Mouse (Mus musculus) urinary bladder, adult 18-20 months (tissue): ENCODE data around the gene Kcnh6.
"Not testable (repeated sequence)": the region's sequence is repeated elsewhere in the genome, so short reads cannot be mapped to it uniquely, and the experiment has no call there.

ENCODE experiments used
- DNase-seq, 2 experiments: peaks; one replicate each; pipeline ENCODE4 v3.0.0; 2022; ENCODE audit warnings: low spot score in 2 of 2, mixed read lengths in 2 of 2

Kcnh6 gene

DNA sequence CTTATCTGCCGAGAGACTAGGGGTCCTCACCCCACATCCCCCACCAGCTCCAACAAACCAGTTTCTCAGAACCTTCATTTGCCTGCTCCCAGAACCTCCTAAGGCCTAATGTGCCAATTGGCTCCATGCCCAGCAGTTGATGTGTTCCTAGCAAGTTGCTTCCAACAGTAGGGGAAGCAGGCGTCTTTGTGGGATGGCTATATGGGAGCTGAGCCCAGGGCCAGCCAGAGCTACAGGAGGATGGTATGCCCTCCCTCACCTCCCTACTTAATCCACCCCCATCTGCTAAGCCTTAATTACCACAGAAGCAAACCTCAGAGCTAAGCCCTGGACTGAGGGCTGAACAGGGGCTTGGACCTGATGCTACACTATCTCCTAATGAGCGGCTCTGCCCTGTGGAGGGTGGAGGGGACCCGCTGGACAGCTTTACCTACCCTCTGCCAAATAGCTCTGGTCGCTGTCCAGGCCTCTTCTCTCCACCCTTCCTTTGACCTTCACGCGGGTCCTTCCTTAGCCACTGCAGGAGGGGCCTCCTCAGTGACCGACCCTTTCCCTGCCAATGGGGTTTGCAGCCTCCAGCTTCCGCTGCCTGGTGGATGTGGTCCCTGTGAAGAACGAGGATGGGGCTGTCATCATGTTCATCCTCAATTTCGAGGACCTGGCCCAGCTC, 5.8 kb downstream of the Kcnh6 start:
- no peak for DNase-seq

GRCm38 (mm10) chr11:106016440-106016839, 8.5 kb downstream of the Kcnh6 start:
- DNase-seq: no peak

- DNase-seq: no peak
Measured at GRCm38 (mm10) chr11:106020051-106020763, 12.3 kb downstream of the Kcnh6 start.

GRCm38 (mm10) chr11:106025774-106026173, 17.9 kb downstream of the Kcnh6 start:
- DNase-seq: no peak

DNA sequence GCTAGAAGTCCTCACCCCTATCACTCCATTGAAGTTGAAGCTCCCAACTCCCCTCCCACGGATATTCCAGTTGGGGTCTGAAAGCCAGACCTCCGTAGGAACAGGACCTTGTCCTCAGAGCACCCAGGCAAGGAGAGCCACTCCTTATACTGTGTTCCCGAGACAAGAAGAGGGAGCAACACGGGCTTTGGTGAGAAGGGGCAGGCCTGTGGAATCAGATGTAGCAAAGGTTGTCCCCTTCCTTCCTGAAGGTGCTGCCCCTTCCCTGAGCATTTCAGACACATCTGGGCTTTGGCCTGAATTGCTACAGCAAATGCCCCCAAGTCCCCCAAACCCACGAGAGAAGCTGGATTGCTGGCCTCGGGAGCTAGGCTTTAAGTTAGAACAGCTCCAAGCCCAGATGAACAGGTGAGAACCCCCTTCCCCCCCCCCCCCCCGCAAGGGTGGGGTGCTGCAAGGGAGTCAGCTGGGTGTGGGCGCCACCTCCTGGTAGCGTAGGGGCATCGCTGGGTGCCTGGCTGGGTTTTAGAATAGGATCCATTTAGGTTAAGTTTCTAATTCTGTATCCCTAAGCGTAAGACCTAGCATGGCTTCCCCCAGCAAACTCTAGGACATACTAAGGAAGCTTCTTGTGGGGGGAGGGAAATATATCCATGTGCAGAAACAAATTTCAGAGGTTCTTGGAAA, 18.7 kb downstream of the Kcnh6 start:
- DNase-seq: peak in 1 of 2 experiments; percentile 28

DNA sequence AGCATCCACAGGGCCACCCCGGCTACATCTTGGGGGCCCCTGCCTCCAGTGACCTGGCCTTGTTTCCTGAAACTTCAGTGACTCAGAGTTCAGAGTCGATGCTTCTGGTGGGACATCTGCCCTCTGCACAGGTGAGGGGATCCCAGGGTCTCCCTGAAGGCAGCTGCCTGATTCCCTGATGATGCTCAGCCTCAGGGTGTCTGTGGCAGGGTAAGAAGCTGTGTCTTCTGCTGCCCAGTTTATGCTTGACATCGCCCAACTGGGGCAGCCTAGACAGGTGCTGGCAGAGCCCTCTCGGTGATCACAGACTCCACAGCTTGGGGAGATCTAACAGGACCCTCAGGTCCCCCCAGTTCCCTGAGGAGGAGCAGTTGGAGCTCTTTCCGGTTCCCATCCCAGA, 19.7 kb downstream of the Kcnh6 start:
- DNase-seq: no peak

DNA sequence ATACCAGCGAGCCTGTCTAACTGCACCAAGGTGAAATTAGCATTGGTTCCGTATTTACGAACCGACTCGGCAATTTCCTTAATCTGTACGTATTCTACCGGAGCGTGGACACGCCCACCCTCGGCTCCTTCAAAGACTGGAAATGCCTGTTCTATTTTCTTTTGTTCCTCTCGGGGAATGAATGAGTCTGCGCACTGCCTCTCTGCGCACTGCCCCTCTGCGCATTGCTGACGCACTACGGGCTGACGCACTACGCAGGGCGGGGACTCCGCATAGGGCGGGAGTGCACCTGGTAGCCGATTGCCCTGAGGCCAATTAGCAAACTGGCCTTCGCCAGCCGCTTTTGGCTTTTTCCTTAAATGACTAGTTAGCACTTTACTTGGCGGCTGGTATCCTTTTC, 24.1 kb downstream of the Kcnh6 start:
- not testable (repeated sequence) for DNase-seq

- no peak for DNase-seq
Measured at GRCm38 (mm10) chr11:106033491-106033919, 25.6 kb downstream of the Kcnh6 start.

DNA sequence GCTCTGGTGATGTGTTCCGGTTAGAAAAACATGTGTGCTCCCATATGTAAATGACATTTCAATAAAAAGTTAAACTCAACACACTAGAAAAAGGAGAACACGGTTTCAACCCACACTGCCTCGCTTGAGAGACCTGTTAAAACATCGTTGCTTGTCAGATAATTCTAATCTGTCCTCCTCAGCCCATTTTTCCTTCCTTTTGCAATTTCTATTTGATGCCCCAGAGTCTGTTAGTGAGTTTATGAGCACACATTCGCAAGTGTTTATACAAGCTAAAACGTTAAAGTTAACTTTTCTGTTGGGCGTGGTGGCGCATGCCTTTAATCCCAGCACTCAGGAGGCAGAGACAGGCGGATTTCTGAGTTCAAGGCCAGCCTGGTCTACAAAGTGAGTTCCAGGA, 27.1 kb downstream of the Kcnh6 start:
- DNase-seq: no peak

- DNase-seq: peak; percentile 94 to 95
Measured at GRCm38 (mm10) chr11:106036548-106037417, 28.9 kb downstream of the Kcnh6 start, which contains the start of gene Dcaf7. Dcaf7 (plus strand) TSS chr11:106036872.

DNA sequence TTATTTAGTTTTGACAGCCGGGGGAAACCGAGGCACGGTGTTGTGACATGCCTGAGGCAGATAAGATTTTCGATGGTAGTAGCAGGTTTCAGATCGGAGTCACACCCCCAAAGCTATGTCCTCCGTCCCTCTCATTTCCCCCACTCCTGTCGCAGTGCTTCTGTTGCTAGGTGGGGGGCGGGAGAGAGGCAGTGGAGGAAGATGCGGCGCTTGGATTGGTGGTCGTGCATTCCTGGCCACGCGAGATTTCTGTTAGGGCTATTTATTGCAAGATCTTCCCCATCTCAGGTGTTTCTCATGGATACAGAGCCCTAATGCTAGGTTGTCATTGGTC, 29.5 kb downstream of the Kcnh6 start:
- DNase-seq: no peak

- DNase-seq: no peak
Measured at GRCm38 (mm10) chr11:106044349-106044748, 36.4 kb downstream of the Kcnh6 start.

GRCm38 (mm10) chr11:106045256-106045655, 37.3 kb downstream of the Kcnh6 start:
- DNase-seq: no peak

DNA sequence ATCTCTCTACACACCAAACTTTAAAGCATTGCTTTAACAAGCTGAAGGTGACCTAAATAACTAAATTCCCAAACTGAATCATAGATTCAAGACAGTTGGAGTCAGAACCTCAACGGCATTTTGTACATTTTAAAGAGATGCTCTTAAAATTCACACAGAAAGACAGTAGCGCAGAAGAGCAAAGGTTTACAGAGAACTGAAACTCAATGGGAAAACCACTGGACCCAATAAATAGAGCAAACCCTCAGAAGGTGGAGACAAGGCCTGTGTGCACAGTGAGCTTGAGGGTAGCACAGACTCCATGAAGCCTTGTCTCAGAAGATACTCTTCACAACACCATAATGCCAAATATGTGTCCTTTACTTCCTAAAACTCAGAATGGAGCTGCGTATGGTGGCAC, 37.9 kb downstream of the Kcnh6 start:
- no peak for DNase-seq

DNA sequence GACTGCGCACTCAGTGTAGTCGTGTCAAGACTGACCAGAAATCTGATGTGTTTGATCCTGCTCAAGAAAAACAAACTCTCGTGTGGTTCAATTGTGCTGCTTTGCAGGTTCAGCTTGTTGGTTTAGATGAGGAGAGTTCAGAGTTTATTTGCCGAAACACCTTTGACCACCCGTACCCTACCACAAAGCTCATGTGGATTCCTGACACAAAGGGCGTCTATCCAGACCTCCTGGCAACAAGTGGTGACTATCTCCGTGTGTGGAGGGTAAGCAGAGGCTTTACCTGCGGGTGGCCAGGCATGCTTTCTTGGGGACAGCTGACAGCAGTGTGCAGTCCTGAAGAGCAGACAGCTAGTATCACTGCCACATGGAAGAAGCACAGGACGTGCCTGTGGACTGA, 38.7 kb downstream of the Kcnh6 start:
- DNase-seq: no peak

- no peak for DNase-seq
Measured at GRCm38 (mm10) chr11:106053921-106054320, 46.0 kb downstream of the Kcnh6 start.

DNA sequence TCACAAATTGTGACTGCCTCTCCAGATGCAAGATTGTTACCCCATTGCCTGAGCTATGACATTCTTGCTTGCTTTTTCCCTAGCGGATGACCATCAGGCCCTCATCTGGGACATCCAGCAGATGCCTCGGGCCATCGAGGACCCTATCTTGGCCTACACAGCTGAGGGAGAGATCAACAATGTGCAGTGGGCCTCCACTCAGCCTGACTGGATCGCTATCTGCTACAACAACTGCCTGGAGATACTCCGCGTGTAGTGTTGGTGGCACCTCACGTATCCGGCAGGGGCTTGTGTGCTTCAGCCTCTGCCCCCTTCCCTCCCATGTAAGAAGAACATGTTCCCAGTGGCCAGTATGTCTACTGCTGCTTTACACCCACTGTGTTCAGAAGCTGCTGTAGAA, 46.7 kb downstream of the Kcnh6 start:
- no peak for DNase-seq

GRCm38 (mm10) chr11:106055341-106055740, 47.4 kb downstream of the Kcnh6 start:
- no peak for DNase-seq

DNA sequence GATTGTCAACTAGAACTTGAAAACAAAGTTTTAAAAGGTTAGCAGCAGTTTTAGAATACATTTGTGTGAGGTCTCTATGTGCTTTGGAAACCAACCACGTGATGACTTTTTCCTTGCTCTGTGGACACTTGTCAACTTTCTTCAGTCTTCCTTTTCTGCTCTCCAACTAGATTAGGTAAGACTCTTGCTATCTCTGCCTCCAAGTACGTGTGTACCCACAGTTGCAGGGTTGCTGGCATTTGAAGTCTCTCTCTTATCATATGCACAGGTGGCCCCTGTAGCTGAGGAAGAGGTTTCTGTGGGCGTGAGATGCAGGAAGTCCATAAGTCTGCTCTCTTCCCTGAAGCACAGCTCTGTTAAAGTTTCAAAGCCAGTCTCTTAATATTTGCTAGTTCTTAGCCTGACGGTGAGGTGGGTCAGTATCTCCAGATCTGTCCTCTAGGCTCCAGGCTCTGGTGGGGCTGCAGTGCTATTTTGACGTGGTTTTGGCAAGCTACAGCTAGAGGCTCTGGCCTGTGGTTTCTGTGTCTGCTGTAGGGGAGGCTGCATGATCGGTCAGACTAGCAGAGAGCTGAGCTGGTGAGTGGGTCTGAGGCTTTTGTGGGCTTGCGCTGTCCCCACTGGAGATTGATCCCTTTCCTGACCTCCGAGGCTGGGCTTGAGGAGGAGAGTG, 49.0 kb downstream of the Kcnh6 start:
- no peak for DNase-seq

- DNase-seq: no peak
Measured at GRCm38 (mm10) chr11:106058020-106058419, 50.1 kb downstream of the Kcnh6 start.

GRCm38 (mm10) chr11:106060549-106060948, 52.6 kb downstream of the Kcnh6 start:
- DNase-seq: no peak
